In the genomic region with DNA sequence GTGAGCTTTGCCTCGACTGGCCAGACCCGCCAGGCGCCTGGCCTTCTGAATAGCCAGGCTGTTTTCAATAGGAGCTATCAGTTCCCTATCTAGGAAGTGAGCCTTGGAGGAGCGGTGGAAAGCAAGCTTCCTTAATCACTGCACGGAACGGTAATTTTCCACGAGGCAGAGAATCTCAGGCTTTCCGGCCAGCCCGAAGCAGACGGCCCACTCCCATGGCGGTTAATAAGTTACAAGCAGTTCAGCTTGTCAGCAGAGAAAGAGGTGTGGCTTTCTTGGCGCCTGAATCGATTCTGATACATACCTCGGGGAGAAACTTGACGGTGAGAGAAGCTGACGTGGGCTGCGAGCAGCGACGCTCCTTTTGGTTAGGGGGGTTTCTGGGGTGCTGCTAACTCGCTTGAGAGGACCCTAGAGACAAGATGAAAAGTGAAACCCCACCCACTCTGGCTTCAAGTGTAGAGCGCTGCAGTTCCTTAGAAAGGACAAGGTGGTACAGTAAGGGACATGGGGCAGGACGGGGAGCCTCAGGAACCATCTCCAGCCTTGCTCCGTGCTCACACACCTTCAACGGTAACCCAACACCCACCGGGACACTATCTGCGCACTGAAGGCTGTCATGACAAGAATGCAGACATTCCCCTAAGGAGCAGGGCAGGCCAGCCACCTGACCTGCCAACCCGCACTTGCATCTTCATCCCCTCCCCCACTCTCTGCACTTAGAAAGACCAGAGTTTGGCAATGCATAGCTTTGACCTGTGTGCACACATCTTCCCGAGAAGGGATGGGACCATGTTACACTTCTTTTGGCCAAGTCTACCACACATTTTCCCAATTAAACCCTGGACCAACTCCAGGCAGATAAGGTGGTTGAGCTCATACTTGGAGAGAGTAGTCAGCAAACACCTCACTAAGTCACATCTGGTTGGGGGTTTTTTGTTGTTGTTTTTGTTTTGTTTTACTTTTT, we compare ENCODE assay signal across 8 mouse cellular contexts. TPM values are rescaled to one million over a fixed set of nuclear protein-coding genes. Genes with fewer than 3 reads are reported as not detected.
DNase-seq lines count a peak whose midpoint lies in the region; ATAC-seq and TF ChIP-seq lines count a peak whose summit lies in the region.
"Had no signal": no experiment of that assay in that cellular context is flagged by ENCODE, and none has a peak within 500 bp of the region (broad histone marks: within the 10 kb centered on the region; RNA-seq: fewer than 3 reads in every experiment).

No protein-coding gene starts in this region.

- peak overlapping the region; percentile 83 for H3K27ac ChIP-seq in kidney, adult 2 months (ENCODE audit: insufficient read depth, low read depth, low read length)
- peak overlapping the region; percentile 57 for H3K27ac ChIP-seq in lung, embryonic 15.5 days
- H3K27ac ChIP-seq in thymus, adult 2 months (ENCODE audit: control insufficient read depth, insufficient read depth, low read length), result no peak overlapping the region

- no peak overlapping the region for H3K9ac ChIP-seq in lung, embryonic 15.5 days

- H3K4me1 ChIP-seq in kidney, adult 2 months (ENCODE audit: control insufficient read depth, insufficient read depth, low read length), result peaks cover 5% of the 10 kb centered on the region; the same call in 1 of the 2 replicates
- peaks cover 20% of the 10 kb centered on the region for H3K4me1 ChIP-seq in lung, embryonic 15.5 days
- H3K4me1 ChIP-seq in thymus, adult 2 months (replicated peaks; ENCODE audit: control insufficient read depth, insufficient read depth, low read length), result no peaks in the 10 kb centered on the region

- WGBS in kidney, adult 2 months, result 21% methylated on average over 28 of the region's 28 CpGs
- 46% methylated on average over 28 of the region's 28 CpGs for WGBS in lung, embryonic 15.5 days
- 94% methylated on average over 28 of the region's 28 CpGs for WGBS in thymus, adult 2 months

- TF ChIP-seq POLR2A in kidney, adult 2 months (IDR thresholded peaks at IDR 0.05; ENCODE audit: low read depth, low read length), result no peak
- TF ChIP-seq POLR2A in thymus, adult 2 months (IDR thresholded peaks at IDR 0.05; ENCODE audit: control insufficient read depth, extremely low read depth, insufficient read depth, low read length, poor library complexity), result no peak

- peak; percentile 92 for DNase-seq in adipocyte (ENCODE audit: low spot score)
- DNase-seq in heart, adult 18-20 months, result peak; percentile 75 to 85
- DNase-seq in kidney, adult 2 months, result peak; percentile 94
- DNase-seq in thymus, adult 2 months, result no peak
- DNase-seq in left cerebral cortex, adult 18-20 months (ENCODE audit: low spot score in 2 of 2), result no peak
- DNase-seq in cerebellum, adult 11-12 months, result no peak

- TF ChIP-seq CTCF in kidney, adult 2 months (conservative IDR thresholded peaks at IDR 0.05; ENCODE audit: insufficient read depth, insufficient read length, low read depth, low read length), result no peak
- no peak for TF ChIP-seq CTCF in thymus, adult 2 months (IDR thresholded peaks at IDR 0.05; ENCODE audit: borderline replicate concordance, control insufficient read depth, extremely low read depth, insufficient read depth, low read length, poor library complexity)

- no peaks in the 10 kb centered on the region for H3K27me3 ChIP-seq in kidney, adult 2 months (replicated peaks; ENCODE audit: control insufficient read depth, insufficient read depth, low read length)
- H3K27me3 ChIP-seq in lung, embryonic 15.5 days, result no peaks in the 10 kb centered on the region
- no peaks in the 10 kb centered on the region for H3K27me3 ChIP-seq in thymus, adult 2 months (ENCODE audit: control insufficient read depth, insufficient read depth, low read length)

- no peaks in the 10 kb centered on the region for H3K36me3 ChIP-seq in kidney, adult 2 months (ENCODE audit: control insufficient read depth, insufficient read depth, low read length)
- peaks cover 61% of the 10 kb centered on the region for H3K36me3 ChIP-seq in lung, embryonic 15.5 days
- peaks cover 24% of the 10 kb centered on the region for H3K36me3 ChIP-seq in thymus, adult 2 months (ENCODE audit: control insufficient read depth, insufficient read depth, low read length)

- peak; percentile 16; the same call in 1 of the 2 replicates for ATAC-seq in lung, embryonic 15.5 days (ENCODE audit: borderline replicate concordance, extremely low read depth, low FRiP score, low TSS enrichment)

- H3K4me3 ChIP-seq in kidney, adult 2 months (ENCODE audit: insufficient read depth, low read depth, low read length), result peak overlapping the region; percentile 32
- H3K4me3 ChIP-seq in lung, embryonic 15.5 days, result peak overlapping the region; percentile 10; the same call in 1 of the 2 replicates
- no peak overlapping the region for H3K4me3 ChIP-seq in thymus, adult 2 months (ENCODE audit: control insufficient read depth, insufficient read depth, low read length)

- H3K9me3 ChIP-seq in lung, embryonic 15.5 days, result no peaks in the 10 kb centered on the region

- H3K4me2 ChIP-seq in lung, embryonic 15.5 days, result peak overlapping the region; percentile 41

RNA-seq across cellular contexts. Expression of a gene that starts 8.0 kb away (rescaled TPM):
- 10 to 100 TPM in 1 of 2 experiments, 1 to 10 TPM in 1; 8.7 to 10.6 TPM for total RNA-seq in heart, adult 18-20 months (2021)
- polyA plus RNA-seq in kidney, adult 2 months (2012; rRNA removed), result 24.9 and 26.2 TPM in 2 replicates
- 72.3 and 75.3 TPM in 2 replicates for polyA plus RNA-seq in lung, embryonic 15.5 days (2015; fragmentation: Nextera tagmentation; extraction: Ambion mirVana)
- polyA plus RNA-seq in thymus, adult 2 months (2012; rRNA removed), result 115 and 120 TPM in 2 replicates
- total RNA-seq in left cerebral cortex, adult 18-20 months (2021), result 1 to 10 TPM; 4.9 to 5.0 TPM

RNA-seq across cellular contexts. Expression of a gene that starts 30.0 kb away (rescaled TPM):
- not detected for total RNA-seq in heart, adult 18-20 months (2021)
- polyA plus RNA-seq in kidney, adult 2 months (2012; rRNA removed), result not detected in 2 replicates
- polyA plus RNA-seq in lung, embryonic 15.5 days (2015; fragmentation: Nextera tagmentation; extraction: Ambion mirVana), result not detected in 2 replicates
- polyA plus RNA-seq in thymus, adult 2 months (2012; rRNA removed), result 0.06 and 0.20 TPM in 2 replicates
- not detected for total RNA-seq in left cerebral cortex, adult 18-20 months (2021)
- polyA plus RNA-seq: frontal cortex, adult 2 months had no signal

RNA-seq across cellular contexts. Expression of a gene that starts 31.4 kb away (rescaled TPM):
- 1 to 10 TPM; 6.6 to 9.0 TPM for total RNA-seq in heart, adult 18-20 months (2021)
- polyA plus RNA-seq in kidney, adult 2 months (2012; rRNA removed), result 12.0 and 12.2 TPM in 2 replicates
- 12.0 and 14.1 TPM in 2 replicates for polyA plus RNA-seq in lung, embryonic 15.5 days (2015; fragmentation: Nextera tagmentation; extraction: Ambion mirVana)
- 5.1 and 5.8 TPM in 2 replicates for polyA plus RNA-seq in thymus, adult 2 months (2012; rRNA removed)
- 1 to 10 TPM; 4.7 to 5.4 TPM for total RNA-seq in left cerebral cortex, adult 18-20 months (2021)

RNA-seq across cellular contexts. Expression of a gene that starts 43.2 kb away (rescaled TPM):
- 10 to 100 TPM; 77.6 to 84.0 TPM for total RNA-seq in heart, adult 18-20 months (2021)
- 71.5 and 79.7 TPM in 2 replicates for polyA plus RNA-seq in kidney, adult 2 months (2012; rRNA removed)
- 142 and 147 TPM in 2 replicates for polyA plus RNA-seq in lung, embryonic 15.5 days (2015; fragmentation: Nextera tagmentation; extraction: Ambion mirVana)
- polyA plus RNA-seq in thymus, adult 2 months (2012; rRNA removed), result 175 and 194 TPM in 2 replicates
- 100 to 1,000 TPM in 1 of 2 experiments, 10 to 100 TPM in 1; 90.1 to 102 TPM for total RNA-seq in left cerebral cortex, adult 18-20 months (2021)

RNA-seq across cellular contexts. Expression of a gene that starts 59.7 kb away (rescaled TPM):
- 10 to 100 TPM; 32.0 to 40.4 TPM for total RNA-seq in heart, adult 18-20 months (2021)
- 36.0 and 38.0 TPM in 2 replicates for polyA plus RNA-seq in kidney, adult 2 months (2012; rRNA removed)
- 8.8 and 11.6 TPM in 2 replicates for polyA plus RNA-seq in lung, embryonic 15.5 days (2015; fragmentation: Nextera tagmentation; extraction: Ambion mirVana)
- 98.2 and 101 TPM in 2 replicates for polyA plus RNA-seq in thymus, adult 2 months (2012; rRNA removed)
- 10 to 100 TPM; 27.9 to 28.1 TPM for total RNA-seq in left cerebral cortex, adult 18-20 months (2021)

Comparison
In these comparisons a context has a peak if more than half of its experiments do, and no peak if none do; other contexts are left out.
1. DNase-seq: peak in adipocyte (single experiment), heart, adult 18-20 months (2 of 2) and kidney, adult 2 months (single experiment); none in thymus, adult 2 months (single experiment), left cerebral cortex, adult 18-20 months (0 of 2) and cerebellum, adult 11-12 months (single experiment).